Mouse (Mus musculus) central nervous system, embryonic 18 days (tissue): ENCODE results near the gene Peg12. TPM values are rescaled to one million over a fixed set of nuclear protein-coding genes. Genes with fewer than 3 reads are reported as not detected.

Experiments used
- polyA plus RNA-seq: library from polyadenylated mRNA; depleted of rRNA; stranded (reverse); fragments of >200 nt; gene quantifications from 2 replicates; pipeline ENCODE4 v1.2.3, GENCODE M21; 2012; rRNA removed

The Peg12 gene
- polyA plus RNA-seq, result 2.6 and 3.4 TPM in 2 replicates

DNA sequence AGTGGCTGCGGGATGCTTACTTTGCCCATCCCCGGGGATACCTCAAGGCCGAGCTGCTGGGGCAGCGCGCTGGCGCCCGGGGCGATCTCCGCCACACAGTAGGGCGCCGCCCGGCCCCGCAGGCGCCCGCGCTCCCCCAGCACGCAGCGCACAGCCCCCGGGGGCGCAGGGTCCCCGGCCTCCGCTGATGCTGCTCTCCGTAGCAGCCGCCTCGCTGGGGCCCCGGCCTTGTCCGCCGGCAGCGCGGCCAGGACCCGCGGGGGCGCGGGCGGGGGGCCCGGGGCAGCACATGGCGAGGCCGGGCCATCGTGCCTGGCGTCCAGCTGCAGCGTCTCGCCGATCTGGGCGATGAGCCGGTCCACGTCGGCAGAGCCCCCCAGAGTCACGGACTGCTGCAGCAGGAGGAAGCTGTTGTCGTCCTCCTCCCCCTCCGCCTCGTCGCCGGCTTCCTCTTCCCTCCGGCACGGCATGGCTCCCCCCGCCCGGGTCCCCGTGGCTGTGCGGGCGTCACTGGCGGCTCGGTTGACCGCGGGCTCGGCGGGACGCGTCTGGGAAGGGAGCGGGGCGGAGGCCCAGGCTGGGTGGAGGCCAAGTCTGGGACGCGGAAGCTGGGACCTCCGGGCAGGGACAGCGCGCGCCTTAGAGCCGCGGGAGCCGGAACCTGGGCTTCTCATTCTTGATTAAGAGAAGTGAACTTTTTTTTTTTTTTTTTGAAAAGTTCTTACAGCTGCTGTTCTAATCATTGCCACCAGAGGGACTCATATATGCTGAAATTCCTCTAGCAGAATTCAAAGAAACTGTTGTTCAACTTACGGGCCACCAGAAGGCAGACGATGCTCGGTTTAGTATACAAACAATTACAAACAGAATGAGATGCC lies at the start of gene Peg12:
Gene Peg12, minus strand, starts transcription at position 633 of the 878 bp plus-strand sequence.

DNA sequence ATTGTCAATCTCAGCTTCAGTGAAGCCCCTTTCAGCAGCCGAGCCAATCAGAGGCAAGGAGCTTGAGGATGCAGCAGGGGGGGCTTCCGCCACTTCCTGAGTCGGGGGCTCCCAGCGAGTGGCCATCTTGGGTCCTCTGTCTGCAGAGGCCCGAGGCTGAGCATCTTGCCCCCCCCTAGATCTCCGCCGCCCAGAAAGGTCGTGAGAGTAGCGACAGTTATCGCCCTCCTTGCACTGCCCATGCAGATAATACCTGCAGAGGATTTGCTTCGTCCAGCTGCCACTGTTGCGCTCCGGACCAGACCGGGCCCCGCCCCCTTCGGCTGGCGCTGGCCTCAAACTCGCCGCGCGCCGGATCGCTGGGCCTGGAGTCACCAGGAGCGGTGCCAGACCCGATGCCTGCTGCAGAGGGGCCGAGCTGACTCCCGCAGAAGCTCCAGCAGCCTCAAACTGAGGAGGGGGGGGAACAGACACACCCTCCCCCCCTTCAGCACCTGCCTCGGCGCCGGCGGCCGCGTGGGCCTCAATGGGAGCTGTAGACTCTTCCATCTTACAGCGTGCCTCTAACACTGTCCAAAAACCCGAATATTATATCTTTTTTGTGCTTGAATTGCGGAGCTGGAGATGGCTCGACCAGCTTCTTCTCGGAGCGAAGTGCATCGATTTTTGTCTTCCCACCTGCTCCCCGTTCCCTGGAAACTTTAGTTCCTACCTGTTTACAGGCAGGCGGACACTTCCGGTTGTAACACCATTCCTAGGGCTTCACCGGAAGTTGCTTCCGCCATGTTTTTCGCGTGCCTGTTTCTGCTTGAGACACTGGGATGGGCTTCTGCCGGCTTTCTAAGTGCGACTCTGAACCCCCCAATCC lies 44.6 kb downstream of the Peg12 start, which contains the start of gene Mkrn3:
Gene Mkrn3, minus strand, starts transcription at position 647 of the 868 bp plus-strand sequence.

Other genes starting within 250 kb of the Peg12 start
- 408 and 421 TPM in 2 replicates for gene Ndn, start 117.9 kb downstream of the Peg12 start, polyA plus RNA-seq
- 31.8 and 33.5 TPM in 2 replicates for gene Magel2, start 87.5 kb downstream of the Peg12 start, polyA plus RNA-seq
- gene Mkrn3, start 44.4 kb downstream of the Peg12 start, polyA plus RNA-seq, result 24.4 and 27.3 TPM in 2 replicates